Mouse (Mus musculus): ENCODE data around the gene Gtf3c2.

Gene Gtf3c2

GRCm38 (mm10) chr5:31198170-31198569 lies 18.2 kb upstream of the Gtf3c2 start:
- no peak for DNase-seq (ENCODE audit: low spot score)

GRCm38 (mm10) chr5:31197072-31197471 lies 17.1 kb upstream of the Gtf3c2 start:
- no peak for DNase-seq (ENCODE audit: low spot score)

GRCm38 (mm10) chr5:31196207-31196606 lies 16.3 kb upstream of the Gtf3c2 start:
- no peak for DNase-seq (ENCODE audit: low spot score)

GRCm38 (mm10) chr5:31195671-31196070 lies 15.7 kb upstream of the Gtf3c2 start:
- no peak for DNase-seq (ENCODE audit: low spot score)

GRCm38 (mm10) chr5:31194486-31195485 lies 14.8 kb upstream of the Gtf3c2 start:
- no peak for DNase-seq (ENCODE audit: low spot score)

- no peak for DNase-seq (ENCODE audit: low spot score)
These were observed 13.8 kb upstream of the Gtf3c2 start for GRCm38 (mm10) chr5:31193631-31194281.

GRCm38 (mm10) chr5:31192939-31193630 lies 13.1 kb upstream of the Gtf3c2 start, which contains the start of the genes Snx17 and Eif2b4:
TSS of gene Snx17 (plus strand) at chr5:31193227.
TSS of gene Eif2b4 (minus strand) at chr5:31193430.
- peak; percentile 97 for DNase-seq (ENCODE audit: low spot score)

GRCm38 (mm10) chr5:31192045-31192938 lies 12.3 kb upstream of the Gtf3c2 start:
- no peak for DNase-seq (ENCODE audit: low spot score)

GRCm38 (mm10) chr5:31190201-31190600 lies 10.3 kb upstream of the Gtf3c2 start:
- DNase-seq (ENCODE audit: low spot score), result no peak

- DNase-seq (ENCODE audit: low spot score), result no peak
These were observed 8.4 kb upstream of the Gtf3c2 start for GRCm38 (mm10) chr5:31188223-31188840.

- DNase-seq (ENCODE audit: low spot score), result no peak
These were observed 3.7 kb upstream of the Gtf3c2 start for GRCm38 (mm10) chr5:31183678-31184077.

- no peak for DNase-seq (ENCODE audit: low spot score)
These were observed 1.3 kb upstream of the Gtf3c2 start for GRCm38 (mm10) chr5:31181183-31181770.

- DNase-seq (ENCODE audit: low spot score), result no peak
These were observed 611 bp downstream of the Gtf3c2 start for GRCm38 (mm10) chr5:31179301-31179765.

GRCm38 (mm10) chr5:31168630-31169029 lies 11.3 kb downstream of the Gtf3c2 start:
- no peak for DNase-seq (ENCODE audit: low spot score)

GRCm38 (mm10) chr5:31164878-31165277 lies 15.1 kb downstream of the Gtf3c2 start:
- no peak for DNase-seq (ENCODE audit: low spot score)

- DNase-seq (ENCODE audit: low spot score), result no peak
These were observed 17.5 kb downstream of the Gtf3c2 start for GRCm38 (mm10) chr5:31162462-31162861.

- DNase-seq (ENCODE audit: low spot score), result peak; percentile 63
These were observed 25.8 kb downstream of the Gtf3c2 start, which contains the start of gene Mpv17 for GRCm38 (mm10) chr5:31154152-31154553. TSS of gene Mpv17 (minus strand) at chr5:31154251.

GRCm38 (mm10) chr5:31153516-31154151 lies 26.3 kb downstream of the Gtf3c2 start:
- no peak for DNase-seq (ENCODE audit: low spot score)

GRCm38 (mm10) chr5:31151746-31152145 lies 28.2 kb downstream of the Gtf3c2 start:
- DNase-seq (ENCODE audit: low spot score), result no peak

- no peak for DNase-seq (ENCODE audit: low spot score)
These were observed 30.2 kb downstream of the Gtf3c2 start for GRCm38 (mm10) chr5:31149781-31150180.
